Mouse (Mus musculus) lung, postnatal 0 days (tissue): ENCODE data around the gene Gipc2.

Experiments
- CTCF ChIP-seq: IDR thresholded peaks from 2 replicates; pipeline ENCODE4 v1.5.1; 2016; ENCODE audit warnings: antibody characterized with exemption, mild to moderate bottlenecking
- EP300 ChIP-seq: IDR thresholded peaks from 2 replicates; pipeline ENCODE4 v1.6.1; 2016; ENCODE audit warnings: antibody characterized with exemption, mild to moderate bottlenecking, control low read depth

DNA sequence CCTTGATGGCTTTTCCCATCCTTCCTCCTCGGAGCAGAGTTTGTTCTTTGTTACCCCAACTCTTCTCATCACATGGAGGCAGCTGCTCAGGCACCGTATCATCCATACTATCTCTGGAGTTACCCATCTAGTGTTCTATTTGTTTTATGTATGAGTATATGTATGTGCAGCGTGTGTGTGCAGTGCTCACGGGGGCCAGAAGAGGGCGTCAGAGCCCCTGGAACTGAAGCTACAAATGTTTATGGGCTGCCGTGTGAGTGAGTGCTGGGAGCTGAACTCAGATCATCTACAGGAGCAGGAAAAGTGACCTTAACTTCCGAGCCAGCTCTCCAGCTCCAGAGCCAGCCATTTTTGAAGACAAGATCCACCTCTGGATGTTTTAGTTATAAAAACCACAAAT is 64.6 kb downstream of the Gipc2 start:
- TF ChIP-seq CTCF (no peak), EP300 (no peak)
